Mouse (Mus musculus): ENCODE measurements around the gene Tnk1. TPM values are rescaled to one million over a fixed set of nuclear protein-coding genes. Genes with fewer than 3 reads are reported as not detected.

Gene Tnk1
- total and polyA plus RNA-seq, 3 experiments: 0.25 to 0.35 TPM; not detected in 1

DNA sequence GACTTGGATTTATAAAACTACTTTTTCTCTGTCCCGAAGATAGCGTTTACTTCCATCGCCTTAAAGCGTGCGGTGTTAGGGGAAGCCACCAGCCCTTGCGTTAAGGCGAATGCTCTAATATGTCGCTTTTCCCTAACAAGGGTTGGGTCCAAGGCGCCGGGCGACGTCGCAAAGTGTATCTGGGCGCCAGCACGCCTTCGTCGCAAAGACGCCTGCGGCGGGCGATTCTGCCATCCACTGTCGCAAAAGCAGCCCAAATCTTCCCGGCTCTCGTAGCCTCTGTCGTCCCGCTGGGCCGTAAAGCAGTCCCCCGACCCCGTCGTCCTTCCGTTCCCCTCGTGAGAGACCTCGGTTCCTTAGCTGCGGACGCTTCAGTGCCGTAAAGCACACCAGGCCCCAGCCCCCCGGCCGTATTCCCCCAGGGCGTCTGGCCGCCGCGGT, 42.9 kb upstream of the Tnk1 start (continued):
- TF ChIP-seq NRF1 (IDR thresholded peaks at IDR 0.05; ENCODE audit: insufficient read depth, low read depth, low read length, poor library complexity, severe bottlenecking) (peak; percentile 54; the same call in 1 of the 2 replicates), GATA1 (IDR thresholded peaks at IDR 0.05; ENCODE audit: low read depth, low read length) (peak; percentile 2; the same call in 1 of the 2 replicates), ZMIZ1 (IDR thresholded peaks at IDR 0.05; ENCODE audit: low read depth, low read length) (peak; percentile 12; the same call in 1 of the 2 replicates), NELFE (IDR thresholded peaks at IDR 0.05; ENCODE audit: low read depth, low read length) (peak; percentile 61; the same call in 1 of the 2 replicates), HCFC1 (IDR thresholded peaks at IDR 0.05; ENCODE audit: low read depth, low read length) (peak; percentile 95), POLR2AphosphoS2 (IDR thresholded peaks at IDR 0.05; ENCODE audit: low read length) (peak; percentile 89; the same call in 1 of the 2 replicates), KAT2A (conservative IDR thresholded peaks at IDR 0.05; ENCODE audit: low read depth, low read length) (peak; percentile 99), SIN3A (IDR thresholded peaks at IDR 0.05; ENCODE audit: low read length) (peak; percentile 91), SMC3 (IDR thresholded peaks at IDR 0.05; ENCODE audit: low read depth, low read length) (no peak), USF1 (IDR thresholded peaks at IDR 0.05; ENCODE audit: low read depth, low read length) (0 out of 2 replicates have a peak, but pooled peaks have one; percentile 43), MAZ (IDR thresholded peaks at IDR 0.05; ENCODE audit: low read depth, low read length) (peak; percentile 98), MYB (IDR thresholded peaks at IDR 0.05; ENCODE audit: low read depth, low read length) (no peak), MEF2A (IDR thresholded peaks at IDR 0.05; ENCODE audit: extremely low read depth, insufficient replicate concordance, low read depth, low read length, poor library complexity, severe bottlenecking) (peak; percentile 13; the same call in 1 of the 2 replicates), POLR2A (IDR thresholded peaks at IDR 0.05; ENCODE audit: control insufficient read depth in 1 of 2, insufficient read depth in 1 of 2, low read depth in 1 of 2, low read length in 2 of 2, poor library complexity in 1 of 2) (peak in 1 of 2 experiments; percentile 17; a peak in 2 of 4 replicates), USF2 (IDR thresholded peaks at IDR 0.05; ENCODE audit: borderline replicate concordance in 1 of 2, insufficient read depth in 1 of 2, low read depth in 1 of 2, low read length in 2 of 2) (no peak), RAD21 (IDR thresholded peaks at IDR 0.05; ENCODE audit: low read depth, low read length) (no peak), UBTF (IDR thresholded peaks at IDR 0.05; ENCODE audit: borderline replicate concordance, insufficient read depth, low read depth, low read length) (peak; percentile 79; the same call in 1 of the 2 replicates)

DNA sequence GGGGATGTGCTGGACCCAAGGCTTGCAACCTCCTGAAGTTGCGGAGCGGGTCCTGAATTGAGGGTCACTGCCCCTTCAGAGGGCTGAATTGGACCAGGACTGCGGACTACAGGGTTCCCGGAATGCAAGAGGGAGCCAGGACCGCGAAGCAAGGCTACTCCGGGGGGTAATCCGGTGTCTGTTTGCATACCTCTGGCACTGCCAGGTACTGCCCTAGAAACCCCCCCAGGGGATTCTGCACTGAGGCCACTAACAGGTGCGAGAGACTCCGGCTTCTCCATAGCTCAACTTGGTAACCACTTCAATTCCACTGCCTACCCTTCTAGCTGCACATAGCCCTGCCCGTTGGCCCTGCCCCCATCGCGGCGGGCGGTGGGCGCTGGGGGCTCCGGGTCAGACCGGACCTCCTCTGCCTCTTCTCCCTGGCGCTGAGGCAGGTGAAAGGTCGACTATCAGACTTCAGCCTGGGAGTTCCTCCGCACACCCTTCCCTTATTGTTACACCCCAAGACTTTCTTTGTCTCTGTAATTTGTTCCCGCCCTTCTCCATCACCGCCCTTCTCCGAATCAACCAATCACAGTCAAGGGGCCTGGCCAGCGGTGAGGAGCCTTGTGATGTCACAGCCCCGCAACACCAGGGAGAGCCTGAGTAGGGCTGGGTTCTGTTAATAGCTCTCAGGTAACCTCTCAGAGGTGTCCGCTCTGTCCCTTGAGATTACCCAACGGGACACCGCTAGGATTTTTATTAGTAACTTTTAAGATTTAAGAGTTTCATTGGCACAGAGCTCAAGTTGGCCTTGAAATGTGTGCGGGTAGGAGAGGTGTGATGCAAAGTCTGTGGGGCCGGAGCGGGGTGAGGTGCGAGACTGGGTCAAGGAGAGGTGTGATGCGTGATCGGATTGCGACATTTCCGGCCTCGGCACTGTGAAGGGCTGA, 42.2 kb upstream of the Tnk1 start, which contains the start of the genes 2810408A11Rik and Neurl4:
Gene 2810408A11Rik (minus strand): TSS at position 517 of the 935 bp plus-strand sequence.
Gene Neurl4 (plus strand): TSS at position 602 of the 935 bp plus-strand sequence.
- peak; percentile 99 for DNase-seq (ENCODE audit: low read depth, low spot score)
- Histone ChIP-seq H3K4me3 (ENCODE audit: control insufficient read depth in 1 of 2, insufficient read depth in 1 of 2, low read depth in 2 of 2, low read length in 2 of 2) (peak within 1 kb of the TSS; percentile 65 to 77), H3K36me3 (ENCODE audit: control insufficient read depth in 1 of 2, insufficient read depth in 2 of 2, low read length in 2 of 2) (peaks cover 3% of the 10 kb centered on the region in 2 experiments; a peak in 3 of 4 replicates), H3K27me3 (ENCODE audit: control insufficient read depth in 1 of 2, insufficient read depth in 2 of 2, low read length in 2 of 2) (no peaks in the 10 kb centered on the region), H3K27ac (ENCODE audit: control insufficient read depth, low read depth, low read length) (peak within 1 kb of the TSS; percentile 95), H3K9me3 (replicated peaks; ENCODE audit: insufficient read depth, low read length) (no peaks in the 10 kb centered on the region), H3K4me1 (ENCODE audit: control insufficient read depth in 1 of 2, insufficient read depth in 2 of 2, low read length in 2 of 2) (peaks cover 0 to 13% of the 10 kb centered on the region in 2 experiments; a peak in 2 of 4 replicates), H3K79me2 (ENCODE audit: control insufficient read depth, insufficient read depth, low read length, poor library complexity) (peaks cover 18% of the 10 kb centered on the region), H3K9ac (ENCODE audit: control insufficient read depth, low read depth, low read length, poor library complexity, severe bottlenecking) (peak within 1 kb of the TSS; percentile 81)
- TF ChIP-seq ZC3H11A (IDR thresholded peaks at IDR 0.05; ENCODE audit: low read depth, low read length): no peak
- no peak for TF ChIP-seq POLR2AphosphoS5 (IDR thresholded peaks at IDR 0.05; ENCODE audit: borderline replicate concordance, low read depth, low read length)
- no peak for TF ChIP-seq CTCF (IDR thresholded peaks at IDR 0.05 in 2 of 3, conservative IDR thresholded peaks at IDR 0.05 in 1 of 3; ENCODE audit: control insufficient read depth in 1 of 3, insufficient read depth in 1 of 3, low read depth in 2 of 3, low read length in 3 of 3, poor library complexity in 1 of 3, severe bottlenecking in 1 of 3)
- peak; percentile 92 to 99 for TF ChIP-seq POLR2A (IDR thresholded peaks at IDR 0.05; ENCODE audit: control insufficient read depth in 1 of 2, insufficient read depth in 1 of 2, low read depth in 1 of 2, low read length in 2 of 2, poor library complexity in 1 of 2)
- TF ChIP-seq ELF1 (IDR thresholded peaks at IDR 0.05; ENCODE audit: low read depth, low read length): no peak
- no peak for TF ChIP-seq MAZ (IDR thresholded peaks at IDR 0.05; ENCODE audit: low read depth, low read length)
- TF ChIP-seq ZMIZ1 (IDR thresholded peaks at IDR 0.05; ENCODE audit: low read depth, low read length): peak; percentile 97
- no peak for TF ChIP-seq MYB (IDR thresholded peaks at IDR 0.05; ENCODE audit: low read depth, low read length)
- TF ChIP-seq MAFK (IDR thresholded peaks at IDR 0.05; ENCODE audit: borderline replicate concordance, low read depth, low read length): no peak
- TF ChIP-seq GATA1 (IDR thresholded peaks at IDR 0.05; ENCODE audit: low read depth, low read length): no peak
- peak; percentile 98 for TF ChIP-seq CHD1 (IDR thresholded peaks at IDR 0.05; ENCODE audit: low read depth, low read length)
- TF ChIP-seq NRF1 (IDR thresholded peaks at IDR 0.05; ENCODE audit: insufficient read depth, low read depth, low read length, poor library complexity, severe bottlenecking): no peak
- TF ChIP-seq POLR2AphosphoS2 (IDR thresholded peaks at IDR 0.05; ENCODE audit: low read length): peak; percentile 99
- TF ChIP-seq GABPA (IDR thresholded peaks at IDR 0.05; ENCODE audit: low read depth, low read length): no peak
- TF ChIP-seq ZKSCAN1 (IDR thresholded peaks at IDR 0.05; ENCODE audit: low read depth, low read length): no peak
- TF ChIP-seq EP300 (IDR thresholded peaks at IDR 0.05; ENCODE audit: low read depth in 1 of 2, low read length in 2 of 2): no peak
- peak; percentile 8; the same call in 1 of the 2 replicates for TF ChIP-seq SIN3A (IDR thresholded peaks at IDR 0.05; ENCODE audit: low read length)
- TF ChIP-seq SMC3 (IDR thresholded peaks at IDR 0.05; ENCODE audit: low read depth, low read length): no peak
- 0 out of 2 replicates have a peak, but pooled peaks have one; percentile 31 for TF ChIP-seq UBTF (IDR thresholded peaks at IDR 0.05; ENCODE audit: borderline replicate concordance, insufficient read depth, low read depth, low read length)
- TF ChIP-seq RAD21 (IDR thresholded peaks at IDR 0.05; ENCODE audit: low read depth, low read length): no peak
- 0 out of 2 replicates have a peak, but pooled peaks have one; percentile 27 for TF ChIP-seq RCOR1 (IDR thresholded peaks at IDR 0.05; ENCODE audit: low read depth, low read length)
- TF ChIP-seq HCFC1 (IDR thresholded peaks at IDR 0.05; ENCODE audit: low read depth, low read length): no peak

Data from MEL (cell line).